Mouse (Mus musculus): ENCODE measurements at regions not wholly inside any gene's neighbourhood (a gene's known extent, or its start where the extent isn't known, plus 50 kb on each side); places are given as distances from the start of the nearest gene placed in this dataset.

DNA sequence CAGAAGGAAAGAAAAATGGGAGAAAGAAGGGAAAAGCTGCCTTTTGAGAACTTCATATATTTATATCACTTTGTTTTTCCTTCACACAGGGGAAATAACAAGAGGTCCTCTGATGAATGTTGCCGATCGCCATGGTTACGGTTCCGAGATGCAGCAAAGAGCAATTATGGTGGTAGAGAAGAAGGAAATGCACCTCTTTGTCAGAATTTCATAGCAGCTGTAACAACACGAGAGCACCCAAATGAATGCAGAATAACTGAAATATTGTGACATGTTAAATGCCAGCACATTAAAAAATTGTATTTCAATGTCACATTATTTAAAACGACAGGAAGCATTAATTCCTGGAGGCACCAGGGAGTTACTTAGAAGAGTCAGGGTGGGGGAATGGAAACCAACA lies 279.4 kb downstream of the Mctp2 start:
- DNase-seq = peak in 1 of 2 experiments; percentile 10

DNA sequence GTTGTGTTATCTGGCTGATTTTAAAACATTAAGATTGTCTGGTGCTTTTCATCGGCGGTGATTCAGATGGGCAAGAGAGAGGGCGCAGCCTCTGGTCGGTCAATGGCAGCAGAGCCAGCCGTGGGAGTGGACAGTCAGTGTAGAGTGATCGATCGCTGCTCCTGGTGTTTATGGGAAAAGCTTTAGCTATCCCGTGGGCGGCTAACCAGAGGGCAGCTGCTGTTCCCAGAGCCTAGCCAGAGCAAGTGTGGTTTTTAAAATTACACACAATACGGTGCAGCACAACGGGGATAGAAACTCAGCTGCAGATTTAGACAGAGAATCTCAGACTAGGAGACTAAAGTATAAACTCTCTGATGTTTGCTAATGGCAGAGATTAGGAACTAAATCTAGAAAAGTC lies 297.3 kb downstream of the Mctp2 start:
- no peak for DNase-seq

DNA sequence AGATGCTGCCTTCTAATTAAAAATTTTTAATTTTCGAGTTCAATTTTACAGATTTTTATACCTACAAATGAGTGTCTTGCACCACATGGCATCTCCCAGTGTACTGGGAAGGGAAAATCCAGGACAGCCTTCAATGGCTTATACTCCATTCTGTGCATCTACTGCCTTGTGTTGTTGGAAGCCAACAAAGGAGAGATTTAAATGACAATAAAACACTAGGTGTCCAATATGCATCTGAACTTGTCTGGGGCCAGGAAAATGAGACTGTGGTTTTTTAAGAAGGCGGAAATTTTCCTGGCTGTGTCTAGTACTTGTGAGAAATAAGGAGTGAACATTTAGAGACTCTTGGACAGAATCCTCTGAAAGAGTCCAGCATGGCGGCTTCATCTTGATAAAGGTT lies 302.1 kb downstream of the Mctp2 start:
- no peak for DNase-seq

DNA sequence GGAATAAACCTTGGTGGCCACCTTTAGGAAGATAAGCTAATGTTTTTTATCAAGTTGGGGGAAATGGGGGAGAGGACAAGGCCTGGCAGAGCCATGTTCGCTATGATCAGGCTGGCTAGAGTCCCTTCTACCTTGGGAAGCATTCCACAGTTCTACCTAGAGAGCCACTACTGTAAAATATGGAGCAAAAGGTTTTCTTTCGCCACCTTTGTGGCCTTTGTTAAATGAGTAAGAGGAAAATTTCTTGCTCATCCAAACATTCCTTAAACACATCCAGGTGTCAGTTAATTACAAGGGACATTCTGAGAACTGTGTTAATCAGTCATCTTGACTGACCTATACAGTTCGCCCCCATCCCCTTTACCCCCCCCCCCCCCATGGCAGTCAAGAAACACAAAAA lies 313.9 kb downstream of the Mctp2 start:
- DNase-seq = peak in 1 of 2 experiments; percentile 50

DNA sequence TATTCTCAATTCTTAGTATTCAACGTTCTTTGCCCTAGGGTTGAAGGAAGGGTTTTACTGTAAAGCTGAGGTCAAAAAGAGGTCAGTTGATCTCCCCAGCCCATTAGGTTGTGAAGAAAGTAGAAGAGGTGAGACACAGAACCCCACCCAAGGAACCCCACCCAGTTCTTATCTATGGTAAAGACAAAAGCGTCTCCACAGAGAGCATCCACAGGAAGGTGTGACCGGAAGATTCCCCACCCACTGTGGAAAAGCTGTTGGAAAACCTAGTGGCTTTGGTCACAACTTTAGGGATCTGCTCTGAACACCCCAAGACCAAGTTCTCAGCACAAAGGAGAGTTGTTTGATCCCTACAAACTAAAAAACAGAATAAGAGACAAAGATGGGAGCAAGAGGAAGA lies 314.6 kb downstream of the Mctp2 start:
- no peak for DNase-seq

DNA sequence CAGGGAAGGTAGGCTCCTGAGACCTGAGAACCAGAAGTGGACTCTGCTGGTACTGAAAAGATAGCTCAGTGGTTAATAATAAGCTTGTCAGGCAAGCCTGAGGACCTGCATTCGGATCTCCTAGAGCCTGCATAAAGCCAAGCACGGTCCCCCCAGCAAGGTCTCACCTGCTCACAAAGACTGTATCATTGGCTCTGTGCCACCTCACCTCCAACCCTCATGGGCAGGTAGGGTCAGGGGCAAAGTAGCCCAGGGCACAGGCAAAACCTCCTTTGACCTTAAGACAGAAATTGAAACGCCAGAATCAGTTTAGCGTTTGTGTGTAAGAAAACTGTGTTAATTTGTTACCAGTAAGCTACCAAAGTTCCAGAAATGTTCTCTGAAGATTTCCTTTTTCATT lies 315.2 kb downstream of the Mctp2 start:
- DNase-seq = peak; percentile 66 to 72

DNA sequence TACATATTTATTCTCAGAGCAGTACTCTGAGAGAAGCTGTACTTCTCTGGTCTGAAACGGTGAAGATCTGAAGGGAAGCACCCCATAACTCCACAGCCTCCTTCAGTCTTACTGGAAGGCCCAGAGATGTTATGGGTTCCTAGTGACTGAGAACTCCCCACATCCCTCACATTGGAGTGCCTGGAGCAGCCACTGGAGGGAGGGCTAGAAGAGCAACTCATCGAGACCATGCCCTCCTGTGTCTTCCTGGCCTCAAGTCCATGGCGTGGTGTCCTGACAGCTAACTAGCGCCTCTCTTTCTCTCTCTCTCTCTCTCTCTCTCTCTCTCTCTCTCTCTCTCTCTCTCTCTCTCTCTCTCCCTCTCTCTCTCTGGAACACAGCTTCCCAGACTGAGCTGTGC lies 340.4 kb downstream of the Mctp2 start:
- DNase-seq = no peak

DNA sequence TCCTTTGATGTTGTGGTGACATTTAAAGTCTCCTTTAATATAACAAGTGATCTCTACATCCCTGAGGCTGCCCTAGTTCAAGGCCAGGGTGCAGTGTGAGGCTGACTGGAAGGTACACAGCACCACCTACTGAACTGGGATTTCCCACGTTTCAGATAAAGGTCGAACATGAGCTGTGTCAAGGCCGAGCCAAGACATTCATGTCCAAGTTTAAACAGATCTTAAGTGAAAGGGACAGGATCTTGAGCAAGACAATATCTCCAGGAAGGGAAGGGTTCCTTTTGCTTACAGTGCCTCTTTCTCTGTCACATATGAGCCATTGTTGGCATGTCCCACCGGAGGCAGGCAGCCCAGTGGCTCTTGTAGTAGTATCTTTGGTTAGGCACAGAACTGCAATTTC lies 343.0 kb downstream of the Mctp2 start:
- DNase-seq = peak; percentile 21 to 44

DNA sequence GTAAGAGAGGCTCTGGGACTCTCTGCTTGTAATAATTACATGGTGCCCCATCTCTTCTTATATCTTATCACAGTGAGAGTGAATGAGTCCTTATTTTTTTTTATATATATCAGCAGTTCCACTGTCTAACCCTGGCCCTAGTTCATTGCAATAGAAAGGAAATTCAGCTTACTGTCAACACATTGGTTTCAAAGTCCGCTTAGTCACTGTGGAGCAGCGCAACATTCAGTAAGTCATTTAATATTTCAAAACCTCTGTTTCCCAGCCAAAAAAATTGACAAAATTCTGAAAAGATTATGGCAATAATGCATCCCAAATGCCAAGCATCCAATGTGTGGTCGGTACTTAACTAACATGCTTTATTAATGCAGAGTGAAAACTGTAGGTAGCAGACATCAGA lies 343.6 kb downstream of the Mctp2 start:
- no peak for DNase-seq

DNA sequence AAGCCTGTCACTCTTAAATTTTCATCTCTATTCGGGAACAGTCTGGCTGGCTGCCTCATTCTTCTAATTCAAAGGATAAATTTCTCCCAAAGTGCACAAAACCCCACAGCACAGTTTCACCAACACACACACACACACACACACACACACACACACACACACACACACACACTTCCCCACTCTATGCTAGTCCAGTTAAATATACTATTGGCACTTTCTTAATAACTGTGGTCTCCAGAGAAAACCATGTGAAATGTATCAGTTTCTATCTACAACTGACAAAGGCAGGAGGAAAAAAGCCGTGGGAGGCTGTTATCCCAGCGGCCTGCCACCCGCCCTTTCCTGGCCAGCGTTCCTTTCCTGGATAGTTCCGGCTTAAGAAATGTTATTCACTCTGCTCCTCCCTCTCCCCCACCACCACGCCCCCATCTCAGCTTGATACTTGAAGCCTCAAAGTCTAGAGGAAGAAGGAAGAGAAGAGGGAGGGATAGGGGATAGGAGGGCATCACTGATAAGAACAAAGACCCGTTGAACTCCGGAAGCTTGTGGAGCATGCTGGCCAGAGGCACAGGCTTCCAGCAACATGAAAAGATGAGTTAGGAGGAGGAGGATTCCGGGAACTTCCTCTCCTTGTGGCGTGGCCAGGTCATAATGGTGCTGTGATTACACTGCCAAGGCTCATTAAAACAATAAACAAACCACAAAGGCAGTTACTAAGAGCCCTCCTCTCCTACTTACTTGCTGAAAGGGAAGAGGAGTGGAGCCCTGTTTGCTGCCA lies 345.8 kb downstream of the Mctp2 start:
- peak; percentile 55 to 68 for DNase-seq

DNA sequence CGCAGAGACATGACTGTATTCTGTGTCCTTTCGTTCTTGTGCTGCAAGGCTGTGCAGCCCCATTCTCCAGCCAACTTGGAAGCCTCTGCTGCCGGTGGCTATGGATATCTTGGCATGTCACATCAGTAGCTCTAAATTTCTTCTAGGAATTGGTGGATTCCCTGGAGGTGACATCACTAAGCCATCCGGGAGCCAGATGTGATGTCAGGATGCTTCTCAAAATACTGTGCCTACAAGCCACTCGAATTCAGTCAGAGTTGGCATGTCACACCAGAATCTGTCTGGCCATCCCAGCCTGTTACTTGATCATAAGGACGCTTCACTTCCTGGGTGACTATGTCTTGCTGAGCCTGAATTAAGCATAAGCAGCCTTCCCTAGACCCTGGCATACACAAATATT lies 359.9 kb downstream of the Mctp2 start:
- no peak for DNase-seq

DNA sequence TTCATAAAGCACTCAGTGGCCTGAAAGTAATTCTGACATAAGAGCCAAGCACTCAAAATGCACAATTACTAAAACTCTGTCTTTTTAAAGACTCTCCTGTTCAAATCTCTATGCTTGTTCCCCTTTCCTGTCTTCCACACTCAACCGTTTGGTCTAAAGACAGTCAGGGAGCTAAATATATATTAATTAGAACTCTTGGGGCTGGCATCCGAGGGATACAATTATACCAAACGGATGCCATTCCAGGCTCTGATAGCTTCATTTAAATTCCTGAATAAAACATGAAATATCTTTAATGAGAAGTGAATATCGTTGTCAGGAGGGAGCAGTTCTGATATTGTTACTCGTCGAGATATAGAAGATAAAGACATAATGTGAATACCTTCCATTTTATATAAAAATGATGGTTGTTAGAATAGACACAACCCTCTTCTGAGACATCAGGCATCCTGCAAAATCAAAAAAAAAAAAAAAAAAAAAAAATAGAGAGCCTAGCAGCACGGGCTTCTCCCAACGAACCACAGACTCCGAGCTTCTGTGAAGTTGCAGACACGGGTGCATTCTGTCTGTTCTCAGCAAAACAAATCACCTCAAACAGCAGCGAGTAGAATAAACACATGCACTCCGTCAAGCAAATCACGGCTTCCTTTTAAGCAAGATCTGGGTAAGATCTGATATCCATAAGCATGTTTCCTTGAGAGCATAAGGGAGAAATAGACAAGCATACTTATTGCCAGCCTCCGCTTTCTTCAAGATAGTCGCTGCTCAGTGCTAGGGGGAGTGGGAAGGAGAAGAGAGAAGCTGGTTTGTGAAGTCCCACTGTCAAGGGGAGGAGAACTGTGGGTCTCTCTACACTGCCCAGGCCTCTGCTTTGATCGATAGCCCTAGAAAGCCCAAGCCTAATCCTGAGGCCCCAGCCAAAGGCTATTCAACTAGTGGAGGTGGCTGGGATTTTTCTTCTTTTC lies 363.0 kb downstream of the Mctp2 start:
- no peak for DNase-seq

DNA sequence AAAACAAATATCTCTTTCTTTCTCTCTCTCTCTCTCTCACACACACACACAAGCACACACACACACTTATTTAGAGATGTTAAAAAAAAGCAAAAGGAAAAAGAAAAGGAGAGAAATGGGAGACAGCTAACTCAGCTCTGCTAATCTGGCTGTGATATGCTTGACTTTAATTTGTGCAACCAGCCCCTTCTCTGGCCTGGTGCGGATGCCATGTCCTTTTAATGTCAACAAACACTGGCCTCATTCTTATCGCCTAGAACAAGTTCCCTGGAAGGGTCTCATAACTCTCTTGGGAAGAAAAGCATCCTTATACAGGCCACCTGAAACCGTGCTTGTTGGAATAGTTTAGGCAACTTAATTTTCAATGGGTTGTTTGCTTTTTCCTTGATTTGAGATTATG lies 368.7 kb downstream of the Mctp2 start:
- no peak for DNase-seq

DNA sequence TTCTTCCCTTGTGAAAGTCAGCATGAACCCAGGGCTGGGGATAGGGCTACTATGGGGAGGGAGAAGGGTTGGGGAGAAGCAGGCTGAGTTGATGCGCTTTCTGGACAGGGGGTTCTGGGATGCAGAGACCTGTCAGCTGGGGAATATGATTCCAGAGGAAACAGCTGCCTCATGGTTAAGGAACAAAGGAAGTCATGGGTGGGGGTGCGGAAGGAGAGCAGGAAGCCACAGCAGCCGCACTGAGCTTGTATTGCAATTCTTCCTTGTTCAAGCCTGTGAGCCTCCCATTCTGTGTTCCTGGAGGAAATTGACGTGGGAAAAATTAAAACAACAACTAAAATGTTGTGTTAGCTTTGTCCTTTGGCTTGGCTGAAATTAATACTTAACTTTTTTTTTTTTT lies 369.7 kb downstream of the Mctp2 start:
- peak; percentile 18 to 30 for DNase-seq
